In genomic region chr8:71495039-71495438, GRCm38 (mm10) we compare ENCODE assay signal across 8 mouse cellular contexts. TPM values are rescaled to one million over a fixed set of nuclear protein-coding genes. Genes with fewer than 3 reads are reported as not detected.
DNase-seq lines count a peak whose midpoint lies in the region; ATAC-seq and TF ChIP-seq lines count a peak whose summit lies in the region.

No protein-coding gene starts in this region.

- H3K9ac ChIP-seq in hindbrain, postnatal 0 days (replicated peaks; ENCODE audit: low read length): no peak overlapping the region

- peak; percentile 55 for TF ChIP-seq CTCF in cortical plate, adult 2 months (IDR thresholded peaks at IDR 0.05; ENCODE audit: extremely low read depth, insufficient read depth, low read length)
- peak; percentile 83 for TF ChIP-seq CTCF in hindbrain, postnatal 0 days (IDR thresholded peaks at IDR 0.05; ENCODE audit: low read depth)

- DNase-seq in gastrocnemius, postnatal 10 days: peak; percentile 89
- DNase-seq in hindbrain, postnatal 0 days (ENCODE audit: low spot score): peak; percentile 92
- peak; percentile 61 to 74 for DNase-seq in left cerebral cortex, adult 8-10 months (ENCODE audit: low spot score in 2 of 2)
- DNase-seq in right cerebral cortex, postnatal 10 days (ENCODE audit: low spot score in 2 of 2): peak; percentile 84 to 86
- DNase-seq in urinary bladder, postnatal 10 days (ENCODE audit: low spot score): peak; percentile 56

- H3K27ac ChIP-seq in cortical plate, adult 2 months (ENCODE audit: insufficient read depth, low read length): no peak overlapping the region
- no peak overlapping the region for H3K27ac ChIP-seq in hindbrain, postnatal 0 days

- WGBS in hindbrain, postnatal 0 days: 16% methylated on average over 16 of the region's 16 CpGs

- peak overlapping the region; percentile 22; the same call in 1 of the 2 replicates for H3K4me2 ChIP-seq in hindbrain, postnatal 0 days (ENCODE audit: low read depth, low read length)

- H3K4me1 ChIP-seq in cortical plate, adult 2 months (ENCODE audit: control insufficient read depth, insufficient read depth, low read length): no peaks in the 10 kb centered on the region
- no peaks in the 10 kb centered on the region for H3K4me1 ChIP-seq in hindbrain, postnatal 0 days (ENCODE audit: insufficient read depth, low read length)

- H3K27me3 ChIP-seq in hindbrain, postnatal 0 days (ENCODE audit: insufficient read depth, low read length): no peaks in the 10 kb centered on the region

- H3K4me3 ChIP-seq in cortical plate, adult 2 months (ENCODE audit: insufficient read depth, low read length): no peak overlapping the region
- H3K4me3 ChIP-seq in hindbrain, postnatal 0 days (ENCODE audit: low read length): no peak overlapping the region; the same call in 1 of the 2 replicates

- peaks cover 19% of the 10 kb centered on the region; the same call in 1 of the 2 replicates for H3K36me3 ChIP-seq in hindbrain, postnatal 0 days (ENCODE audit: insufficient read depth, low read length)

- ATAC-seq in activated CD4-positive, CD25-positive, alpha-beta regulatory T cell, adult 4 months: peak; percentile 40
- peak; percentile 81 for ATAC-seq in hindbrain, postnatal 0 days
- peak; percentile 83 for ATAC-seq in megakaryocyte-erythroid progenitor cell, adult 5-6 weeks (replicated peaks; ENCODE audit: low FRiP score, low TSS enrichment, poor library complexity, severe bottlenecking)

- H3K9me3 ChIP-seq in hindbrain, postnatal 0 days (ENCODE audit: low read length): no peaks in the 10 kb centered on the region

- no peak for TF ChIP-seq POLR2A in cortical plate, adult 2 months (IDR thresholded peaks at IDR 0.05; ENCODE audit: extremely low read depth, insufficient read depth, low read length)

RNA-seq across cellular contexts. Expression of gene Gtpbp3, which starts 7.1 kb away (rescaled TPM):
- polyA plus RNA-seq in activated CD4-positive, CD25-positive, alpha-beta regulatory T cell, adult 4 months (2017; shearing (Covaris generic)): 1 to 10 TPM; 3.9 to 5.1 TPM
- 35.0 and 37.4 TPM in 2 replicates for polyA plus RNA-seq in cortical plate, adult 2 months (2012; rRNA removed)
- total RNA-seq in gastrocnemius, postnatal 10 days (2021): 10 to 100 TPM in 1 of 2 experiments, 1 to 10 TPM in 1; 8.8 to 12.4 TPM
- total RNA-seq in hindbrain, postnatal 0 days (2014; rRNA removed): 36.1 and 58.5 TPM in 2 replicates
- 12.1 and 15.5 TPM in 2 replicates for polyA plus RNA-seq in hindbrain, postnatal 0 days (2015; fragmentation: Nextera tagmentation; extraction: Ambion mirVana)
- total RNA-seq in left cerebral cortex, adult 8-10 months (2022): 10 to 100 TPM; 28.0 to 37.8 (median 31.0) TPM
- 15.1 and 20.3 TPM in 2 replicates for total RNA-seq in megakaryocyte-erythroid progenitor cell, adult 5-6 weeks (2014; fragmentation: Nextera tagmentation)
- total RNA-seq in megakaryocyte-erythroid progenitor cell, adult 5-6 weeks (2017): 18.7 and 32.1 TPM in 2 replicates

RNA-seq across cellular contexts. Expression of gene Ano8, which starts 9.3 kb away (rescaled TPM):
- polyA plus RNA-seq in activated CD4-positive, CD25-positive, alpha-beta regulatory T cell, adult 4 months (2017; shearing (Covaris generic)): under 1 TPM in 1 of 2 experiments, not detected in 1; 0.24 TPM
- polyA plus RNA-seq in cortical plate, adult 2 months (2012; rRNA removed): 69.2 and 75.1 TPM in 2 replicates
- 10 to 100 TPM; 16.6 to 20.1 TPM for total RNA-seq in gastrocnemius, postnatal 10 days (2021)
- total RNA-seq in hindbrain, postnatal 0 days (2014; rRNA removed): 78.6 and 80.5 TPM in 2 replicates
- polyA plus RNA-seq in hindbrain, postnatal 0 days (2015; fragmentation: Nextera tagmentation; extraction: Ambion mirVana): 4.7 and 5.3 TPM in 2 replicates
- total RNA-seq in left cerebral cortex, adult 8-10 months (2022): 10 to 100 TPM; 51.0 to 61.5 (median 60.0) TPM
- total RNA-seq in megakaryocyte-erythroid progenitor cell, adult 5-6 weeks (2014; fragmentation: Nextera tagmentation): 2.4 and 4.5 TPM in 2 replicates
- total RNA-seq in megakaryocyte-erythroid progenitor cell, adult 5-6 weeks (2017): 2.3 and 3.4 TPM in 2 replicates

RNA-seq across cellular contexts. Expression of gene Plvap, which starts 16.5 kb away (rescaled TPM):
- not detected for polyA plus RNA-seq in activated CD4-positive, CD25-positive, alpha-beta regulatory T cell, adult 4 months (2017; shearing (Covaris generic))
- polyA plus RNA-seq in cortical plate, adult 2 months (2012; rRNA removed): 11.0 and 11.9 TPM in 2 replicates
- 10 to 100 TPM; 10.7 to 14.2 TPM for total RNA-seq in gastrocnemius, postnatal 10 days (2021)
- total RNA-seq in hindbrain, postnatal 0 days (2014; rRNA removed): 8.0 and 8.3 TPM in 2 replicates
- polyA plus RNA-seq in hindbrain, postnatal 0 days (2015; fragmentation: Nextera tagmentation; extraction: Ambion mirVana): 10.2 and 15.3 TPM in 2 replicates
- total RNA-seq in left cerebral cortex, adult 8-10 months (2022): 10 to 100 TPM in 2 of 4 experiments, 1 to 10 TPM in 2; 7.0 to 11.7 (median 9.6) TPM
- total RNA-seq in megakaryocyte-erythroid progenitor cell, adult 5-6 weeks (2014; fragmentation: Nextera tagmentation): 7.2 and 8.9 TPM in 2 replicates
- total RNA-seq in megakaryocyte-erythroid progenitor cell, adult 5-6 weeks (2017): 6.9 and 9.3 TPM in 2 replicates

RNA-seq across cellular contexts. Expression of gene Dda1, which starts 26.0 kb away (rescaled TPM):
- 10 to 100 TPM; 26.8 to 30.6 TPM for polyA plus RNA-seq in activated CD4-positive, CD25-positive, alpha-beta regulatory T cell, adult 4 months (2017; shearing (Covaris generic))
- polyA plus RNA-seq in cortical plate, adult 2 months (2012; rRNA removed): 115 and 126 TPM in 2 replicates
- total RNA-seq in gastrocnemius, postnatal 10 days (2021): 10 to 100 TPM; 34.8 to 35.8 TPM
- 191 and 195 TPM in 2 replicates for total RNA-seq in hindbrain, postnatal 0 days (2014; rRNA removed)
- 241 and 246 TPM in 2 replicates for polyA plus RNA-seq in hindbrain, postnatal 0 days (2015; fragmentation: Nextera tagmentation; extraction: Ambion mirVana)
- total RNA-seq in left cerebral cortex, adult 8-10 months (2022): 10 to 100 TPM; 59.4 to 75.0 (median 64.0) TPM
- 31.4 and 47.5 TPM in 2 replicates for total RNA-seq in megakaryocyte-erythroid progenitor cell, adult 5-6 weeks (2014; fragmentation: Nextera tagmentation)
- 13.3 and 19.6 TPM in 2 replicates for total RNA-seq in megakaryocyte-erythroid progenitor cell, adult 5-6 weeks (2017)

RNA-seq across cellular contexts. Expression of gene Mrpl34, which starts 30.3 kb away (rescaled TPM):
- polyA plus RNA-seq in activated CD4-positive, CD25-positive, alpha-beta regulatory T cell, adult 4 months (2017; shearing (Covaris generic)): 100 to 1,000 TPM in 1 of 2 experiments, 10 to 100 TPM in 1; 70.3 to 101 TPM
- 47.8 and 50.0 TPM in 2 replicates for polyA plus RNA-seq in cortical plate, adult 2 months (2012; rRNA removed)
- 10 to 100 TPM; 34.7 to 39.7 TPM for total RNA-seq in gastrocnemius, postnatal 10 days (2021)
- total RNA-seq in hindbrain, postnatal 0 days (2014; rRNA removed): 77.9 and 127 TPM in 2 replicates
- 155 and 164 TPM in 2 replicates for polyA plus RNA-seq in hindbrain, postnatal 0 days (2015; fragmentation: Nextera tagmentation; extraction: Ambion mirVana)
- 10 to 100 TPM; 50.0 to 56.8 (median 53.3) TPM for total RNA-seq in left cerebral cortex, adult 8-10 months (2022)
- total RNA-seq in megakaryocyte-erythroid progenitor cell, adult 5-6 weeks (2014; fragmentation: Nextera tagmentation): 82.3 and 120 TPM in 2 replicates
- 46.7 and 63.4 TPM in 2 replicates for total RNA-seq in megakaryocyte-erythroid progenitor cell, adult 5-6 weeks (2017)
